Mouse (Mus musculus) megakaryocyte, embryonic 14.5 days (primary cell): ENCODE measurements around the gene Igsf9b.

Experiments
- FLI1 ChIP-seq: IDR thresholded peaks from 2 replicates; pipeline ENCODE4 v1.6.1; 2012; ENCODE audit warnings: low read length, inconsistent platforms, mixed read lengths
- GATA1 ChIP-seq: IDR thresholded peaks from 3 replicates; pipeline ENCODE4 v1.6.1; 2012; ENCODE audit warnings: mixed read lengths, low read length, inconsistent platforms, borderline replicate concordance

GRCm38 (mm10) chr9:27294380-27294779 is 4.6 kb upstream of the Igsf9b start:
- TF ChIP-seq GATA1 (no peak), FLI1 (no peak)
